Mouse (Mus musculus): ENCODE measurements at regions not wholly inside any gene's neighbourhood (a gene's known extent, or its start where the extent isn't known, plus 50 kb on each side); places are given as distances from the start of the nearest gene placed in this dataset.
"Not testable (repeated sequence)": the region's sequence is repeated elsewhere in the genome, so short reads cannot be mapped to it uniquely, and the experiment has no call there.

- no peak for DNase-seq
Observed at GRCm38 (mm10) chr2:109402556-109402955, 122.0 kb upstream of the Mettl15 start.

GRCm38 (mm10) chr2:109404262-109404661, 123.7 kb upstream of the Mettl15 start:
- no peak for DNase-seq

GRCm38 (mm10) chr2:109406591-109407079, 126.1 kb upstream of the Mettl15 start:
- no peak for DNase-seq

- DNase-seq = no peak
Observed at GRCm38 (mm10) chr2:109420098-109420497, 139.6 kb upstream of the Mettl15 start.

GRCm38 (mm10) chr2:109431183-109431582, 150.6 kb upstream of the Mettl15 start:
- no peak for DNase-seq

- DNase-seq = no peak
Observed at GRCm38 (mm10) chr2:109442551-109443120, 162.1 kb upstream of the Mettl15 start.

GRCm38 (mm10) chr2:109443521-109444066, 163.0 kb upstream of the Mettl15 start:
- DNase-seq = no peak

- DNase-seq = not testable (repeated sequence)
Observed at GRCm38 (mm10) chr2:109462246-109462645, 181.7 kb upstream of the Mettl15 start.

- DNase-seq = no peak
Observed at GRCm38 (mm10) chr2:109484306-109484705, 190.2 kb upstream of the Bdnf start.

GRCm38 (mm10) chr2:109487591-109487990, 186.9 kb upstream of the Bdnf start:
- DNase-seq = no peak

DNA sequence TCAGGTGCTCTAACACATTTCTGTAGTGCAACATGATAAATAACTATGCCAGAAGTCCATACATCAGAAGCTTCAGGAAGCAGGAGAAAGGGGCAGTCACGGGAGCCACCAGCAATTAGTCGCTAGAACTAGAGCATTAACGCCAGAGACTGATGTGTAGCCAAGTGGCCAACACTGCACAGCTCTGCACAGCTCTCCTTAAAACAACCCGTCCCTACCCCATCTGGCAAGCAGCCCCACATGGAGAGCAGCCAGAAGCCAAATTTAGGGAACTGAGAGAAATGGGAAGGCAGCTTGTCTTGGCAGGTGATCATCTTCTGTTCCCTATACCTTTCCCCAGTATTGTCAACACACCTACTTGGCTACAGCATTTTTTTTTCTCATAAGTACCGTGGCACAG, 172.3 kb upstream of the Bdnf start:
- DNase-seq = no peak

GRCm38 (mm10) chr2:109504906-109505305, 169.6 kb upstream of the Bdnf start:
- no peak for DNase-seq

GRCm38 (mm10) chr2:109510070-109510979, 164.2 kb upstream of the Bdnf start:
- no peak for DNase-seq

GRCm38 (mm10) chr2:109511142-109511541, 163.4 kb upstream of the Bdnf start:
- DNase-seq = no peak

- no peak for DNase-seq
Observed at GRCm38 (mm10) chr2:109519261-109519660, 155.2 kb upstream of the Bdnf start.

- DNase-seq = no peak
Observed at GRCm38 (mm10) chr2:109520471-109520870, 154.0 kb upstream of the Bdnf start.

DNA sequence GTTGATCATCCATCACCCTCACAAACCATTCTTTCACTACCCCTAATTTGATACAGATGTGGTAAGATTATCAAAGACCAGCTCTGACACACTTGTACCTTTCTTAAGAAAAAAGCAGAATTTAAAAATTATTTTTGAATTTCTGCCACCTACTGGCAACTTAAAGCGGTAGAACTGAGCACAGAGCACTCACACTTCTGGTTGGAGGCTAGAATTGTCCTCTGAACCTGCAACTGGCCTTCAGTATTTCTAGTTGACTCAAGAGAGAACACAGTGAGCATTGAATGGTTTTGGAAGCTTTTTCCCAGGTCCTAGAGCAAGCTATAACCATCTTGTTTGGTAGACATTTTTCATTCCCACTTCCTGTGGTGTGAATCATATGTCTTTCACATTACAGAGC, 135.0 kb upstream of the Bdnf start:
- DNase-seq = no peak

DNA sequence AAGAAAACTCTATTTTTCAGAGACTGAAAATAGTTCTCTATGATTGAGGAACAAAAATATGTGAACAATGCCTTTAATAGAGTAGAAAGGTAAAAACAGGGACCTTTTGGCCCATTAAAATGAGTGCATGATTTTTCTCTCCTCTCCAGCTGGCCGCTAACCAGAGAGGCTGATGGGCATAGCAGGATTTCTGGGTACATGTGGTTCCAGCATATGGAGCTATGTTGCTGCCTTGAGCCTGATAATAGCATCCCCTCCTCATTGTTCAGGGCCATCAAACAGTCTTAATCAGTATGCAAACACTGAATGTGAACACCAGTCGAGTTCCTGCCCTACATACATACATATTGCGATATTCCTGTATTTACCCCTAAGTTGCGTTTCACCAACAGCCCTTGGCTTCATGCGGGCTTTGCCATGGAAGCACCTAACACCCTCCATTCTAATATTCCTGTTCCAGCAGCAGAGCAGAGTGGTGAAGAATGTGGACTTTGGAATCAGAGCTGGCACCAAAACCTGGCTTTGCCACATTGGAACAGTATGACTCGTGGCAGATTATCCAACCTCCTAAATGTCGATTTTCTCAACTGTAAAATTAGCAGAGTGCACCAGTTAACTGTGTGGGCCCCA, 127.9 kb upstream of the Bdnf start:
- no peak for DNase-seq

DNA sequence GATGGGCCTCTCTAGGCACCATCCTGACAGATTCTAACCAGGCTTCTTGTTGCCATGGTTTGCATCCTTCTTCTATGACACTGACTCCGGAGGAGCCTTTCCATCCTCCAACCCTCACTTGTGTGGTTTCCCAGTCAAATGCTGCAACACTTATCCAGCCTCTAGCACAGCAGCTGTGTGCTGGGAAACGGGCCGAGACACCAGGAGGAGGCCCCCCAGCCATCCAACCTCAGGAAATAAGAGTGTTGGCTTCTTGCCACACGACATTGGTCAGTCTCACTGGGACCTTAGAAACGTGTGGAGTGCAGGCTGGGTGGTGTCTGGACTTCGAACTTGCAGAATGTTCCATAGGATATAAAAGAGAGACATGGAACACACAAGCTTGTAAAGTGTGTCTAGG, 119.9 kb upstream of the Bdnf start:
- DNase-seq = peak in 1 of 2 experiments; percentile 23

DNA sequence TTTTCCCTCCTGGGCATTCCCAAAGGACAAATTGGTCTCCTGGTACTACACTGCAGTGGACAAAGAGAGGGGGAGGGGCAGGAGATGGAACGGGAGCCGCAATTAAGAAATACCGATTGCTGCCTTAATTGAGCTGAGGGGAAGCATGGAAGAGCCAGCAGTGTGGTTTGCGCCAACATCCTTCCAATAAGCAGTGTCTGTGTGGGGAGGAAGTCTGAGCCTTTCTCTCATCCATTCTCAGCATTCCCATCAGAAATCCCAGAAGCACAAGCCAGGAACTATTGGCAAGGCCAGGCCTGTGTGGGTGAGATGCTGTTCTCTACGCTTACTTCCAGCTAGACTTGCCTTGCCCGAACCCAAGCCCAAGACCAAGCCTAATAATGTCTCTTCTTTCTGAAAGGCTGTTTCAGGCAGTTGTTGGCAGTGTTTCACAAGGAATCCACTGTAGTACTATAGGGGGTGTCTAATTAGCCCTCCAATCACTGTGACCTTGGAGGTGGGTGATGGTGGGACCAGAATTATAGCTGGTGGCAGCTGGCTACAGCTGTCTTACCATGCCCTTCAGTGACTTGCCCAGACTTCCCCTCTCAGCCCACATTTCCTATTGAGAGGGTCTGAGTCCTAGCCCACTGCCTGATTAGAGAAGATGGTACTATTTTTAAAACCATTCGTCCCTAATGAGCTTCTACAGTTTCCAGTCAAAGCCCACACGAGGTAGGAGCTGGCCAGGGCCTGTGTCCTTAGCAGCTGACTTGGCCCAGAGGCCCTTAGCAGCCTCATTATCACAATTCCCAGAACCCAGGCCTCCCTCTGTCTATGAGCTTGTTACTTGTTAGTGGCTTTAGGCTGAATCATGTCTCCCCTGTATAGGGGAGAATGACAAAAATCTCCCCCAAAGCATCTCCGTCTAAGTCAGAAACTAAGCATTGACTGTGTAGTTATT, 115.1 kb upstream of the Bdnf start:
- DNase-seq = no peak

DNA sequence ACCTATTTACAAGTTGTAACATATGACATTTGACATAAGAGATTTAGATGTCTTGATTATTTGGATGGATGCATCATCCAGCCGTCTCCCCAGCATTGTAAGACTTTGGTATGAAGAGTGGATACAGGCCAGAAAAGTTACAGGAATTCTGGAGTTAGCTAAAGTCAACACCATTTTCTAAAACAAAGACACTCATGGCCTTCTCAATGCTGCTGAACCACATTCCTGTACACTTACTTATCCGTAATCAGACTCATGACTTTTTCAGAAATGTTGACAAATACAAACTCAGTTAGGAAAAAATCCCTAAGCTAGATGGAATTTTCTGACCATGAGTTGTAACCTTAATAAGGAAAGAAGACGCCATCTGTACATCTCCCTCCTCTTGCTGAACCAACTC, 111.5 kb upstream of the Bdnf start:
- DNase-seq = no peak

GRCm38 (mm10) chr2:109576946-109577345, 97.6 kb upstream of the Bdnf start:
- DNase-seq = no peak

All from lung, postnatal 4 days (tissue).